Mouse (Mus musculus): Measurements from ENCODE around the gene Myt1l. TPM values are rescaled to one million over a fixed set of nuclear protein-coding genes. Genes with fewer than 3 reads are reported as not detected.

Gene Myt1l
- polyA plus RNA-seq, 1 experiment, result not detected

DNA sequence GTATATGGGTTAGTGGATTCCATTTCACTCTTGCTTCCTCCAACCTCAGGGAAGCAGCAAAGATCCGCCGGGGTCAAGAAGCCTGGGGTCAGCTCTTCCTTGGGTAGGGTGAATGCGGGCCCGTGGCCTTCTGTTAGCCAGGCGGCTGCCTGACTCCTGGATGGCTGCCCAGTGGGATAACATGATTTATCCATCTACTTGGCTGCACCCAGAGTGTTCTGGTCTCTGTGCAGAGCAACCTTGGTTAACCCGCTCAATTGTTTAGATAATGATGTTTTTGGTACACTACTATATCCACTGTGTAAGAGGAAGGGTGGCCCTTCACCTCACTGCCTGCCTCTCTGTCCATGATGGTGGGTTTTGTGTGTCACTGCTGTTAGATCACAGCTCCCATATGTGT, 423.9 kb downstream of the Myt1l start:
- TF ChIP-seq GATA1 (IDR thresholded peaks at IDR 0.05; ENCODE audit: low read length), result no peak

DNA sequence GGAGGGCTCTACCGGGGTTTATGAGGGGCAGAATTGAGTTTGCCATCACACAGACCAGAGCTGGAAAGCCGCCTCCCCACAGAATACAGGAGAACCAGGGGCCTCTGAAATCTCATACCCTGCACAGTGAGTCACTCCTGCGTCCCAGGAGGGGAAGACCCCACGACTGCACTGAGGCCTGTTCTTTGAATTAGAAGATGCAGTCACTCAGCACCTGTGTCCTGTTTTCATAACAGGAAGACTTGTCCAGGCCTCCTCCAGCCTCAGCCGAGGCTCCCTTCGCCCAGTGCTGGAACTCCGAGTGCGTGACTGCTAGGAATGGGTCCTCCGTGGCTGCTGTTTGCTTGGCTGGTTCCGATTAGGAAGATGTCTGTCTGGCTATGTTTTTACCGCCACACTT, 425.8 kb downstream of the Myt1l start:
- TF ChIP-seq GATA1 (IDR thresholded peaks at IDR 0.05; ENCODE audit: low read length), result no peak

DNA sequence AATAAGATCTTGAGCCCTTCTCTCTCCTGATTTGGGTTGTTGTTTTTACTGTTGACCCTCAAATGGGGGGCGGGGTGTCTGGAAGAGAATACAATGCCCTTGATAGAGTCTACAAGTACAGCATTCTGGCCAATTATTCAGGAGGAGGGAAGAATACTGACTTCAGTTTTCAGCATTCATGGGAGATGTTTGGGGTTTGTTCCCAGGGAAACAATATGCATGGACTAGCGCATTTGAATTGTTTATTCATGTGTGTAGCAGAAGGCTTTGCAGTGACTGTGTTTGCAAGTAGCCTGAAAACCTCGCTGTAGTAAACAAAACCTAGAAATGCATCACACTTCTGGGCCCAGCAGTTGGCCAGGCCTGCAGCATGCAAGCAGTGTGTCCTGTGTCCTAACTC, 426.3 kb downstream of the Myt1l start:
- TF ChIP-seq GATA1 (IDR thresholded peaks at IDR 0.05; ENCODE audit: low read length), result no peak

DNA sequence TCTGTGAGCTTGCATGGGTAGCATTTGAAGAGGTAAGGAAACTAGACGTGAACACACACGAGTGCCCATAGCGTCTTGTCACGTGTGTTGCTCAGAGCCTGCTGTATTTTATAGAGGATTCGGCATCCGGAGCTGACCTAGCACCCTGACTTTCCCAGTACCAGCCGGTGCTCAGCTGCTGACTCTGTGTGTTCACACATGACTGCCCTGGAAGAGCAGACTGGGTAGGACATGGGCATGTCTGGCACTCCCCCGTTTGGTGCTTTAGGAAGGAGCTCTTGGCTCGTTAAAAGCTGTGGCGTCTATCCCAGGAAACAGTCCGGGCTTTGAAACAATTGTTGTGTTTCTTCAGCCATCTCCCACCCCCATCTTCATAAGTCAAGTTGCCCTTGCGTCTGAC, 428.8 kb downstream of the Myt1l start:
- no peak for TF ChIP-seq GATA1 (IDR thresholded peaks at IDR 0.05; ENCODE audit: low read length)

DNA sequence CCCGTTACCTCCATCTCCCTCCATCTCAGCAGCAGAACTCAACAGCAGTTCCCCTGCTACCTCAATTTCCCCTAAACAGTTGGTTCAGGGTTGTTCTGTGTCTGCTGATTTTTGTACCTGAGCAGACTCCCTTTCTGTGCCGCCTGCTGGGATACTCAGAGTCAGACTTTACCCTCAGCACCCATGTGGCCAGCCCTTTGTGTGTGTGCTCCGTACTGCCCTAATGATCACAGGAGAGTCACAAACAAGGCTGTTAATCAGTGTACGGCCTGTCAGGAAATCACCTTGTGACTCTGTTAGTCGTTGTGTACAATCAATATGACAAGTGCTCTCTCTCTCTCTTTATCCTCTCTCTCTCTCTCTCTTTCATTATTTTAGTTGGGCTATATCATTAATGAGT, 430.5 kb downstream of the Myt1l start:
- TF ChIP-seq GATA1 (IDR thresholded peaks at IDR 0.05; ENCODE audit: low read length), result no peak

DNA sequence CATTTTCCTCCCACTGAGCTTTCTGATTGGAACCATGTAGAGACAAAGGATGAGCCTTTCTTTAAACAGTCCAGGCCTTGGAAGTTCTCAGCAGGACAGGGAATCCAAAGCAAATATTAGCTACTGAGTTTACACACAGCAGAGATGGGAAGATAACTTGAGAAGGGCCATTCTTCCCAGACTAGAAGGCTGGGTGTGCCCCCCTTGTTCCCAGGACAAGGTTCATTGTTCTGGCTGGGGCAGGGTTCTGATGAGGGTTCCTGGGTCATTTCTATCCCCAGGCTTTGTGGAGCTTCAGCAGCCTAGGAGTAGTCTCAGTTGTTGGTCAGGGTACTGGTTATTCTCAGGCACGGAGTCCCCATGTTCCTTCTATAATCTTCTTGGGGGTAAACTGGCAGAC, 432.9 kb downstream of the Myt1l start:
- TF ChIP-seq GATA1 (IDR thresholded peaks at IDR 0.05; ENCODE audit: low read length), result no peak

DNA sequence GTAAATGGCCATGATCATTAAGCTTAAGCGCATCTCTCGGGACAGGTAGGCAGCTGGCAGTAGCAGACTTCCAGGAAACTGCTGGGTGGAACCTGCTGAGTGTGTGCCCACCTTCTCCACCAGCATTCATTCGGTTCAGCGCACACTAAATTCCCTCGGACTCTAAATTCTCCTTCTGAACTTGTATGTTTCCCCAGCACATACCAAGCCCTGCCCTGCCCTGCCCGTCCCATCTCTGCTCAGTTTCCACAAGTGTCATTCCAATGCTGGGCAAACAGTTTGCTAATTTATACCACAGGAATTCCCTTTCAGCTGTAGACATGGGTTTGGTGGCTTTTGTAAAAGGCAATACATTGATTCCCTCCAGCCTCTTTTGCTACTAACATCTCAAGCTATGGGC, 436.8 kb downstream of the Myt1l start:
- no peak for TF ChIP-seq GATA1 (IDR thresholded peaks at IDR 0.05; ENCODE audit: low read length)

DNA sequence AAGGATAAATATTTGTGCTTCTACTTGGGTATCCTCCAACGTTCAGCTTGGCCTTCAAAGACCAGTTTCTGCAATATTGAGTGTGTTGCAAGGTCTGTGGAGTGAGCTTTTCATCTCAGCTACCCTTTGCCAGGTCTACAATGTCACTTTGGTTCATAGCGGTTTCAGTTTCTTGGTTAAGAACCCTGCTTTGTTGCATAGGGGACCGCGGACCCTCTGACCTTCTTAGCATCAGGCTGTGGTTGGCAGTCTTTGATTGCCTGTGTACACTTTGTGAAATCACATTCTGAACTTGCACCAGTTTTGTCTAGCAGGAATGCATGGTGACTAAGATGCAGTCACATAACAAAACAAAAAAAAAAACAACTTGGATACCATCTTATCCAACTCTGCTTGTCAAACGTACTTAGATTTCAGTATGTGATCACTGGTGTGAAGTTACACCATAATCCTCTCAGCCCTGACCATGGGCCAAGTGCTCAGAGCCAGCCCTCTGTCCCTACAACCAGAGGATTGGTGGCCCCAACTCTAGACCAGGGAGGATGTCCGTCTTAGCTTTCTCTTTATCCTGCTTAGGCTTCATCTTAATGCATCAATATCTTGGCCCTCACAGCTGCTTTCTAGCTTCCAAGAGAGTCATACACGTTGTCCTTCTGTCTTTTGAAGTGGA, 443.7 kb downstream of the Myt1l start:
- TF ChIP-seq GATA1 (IDR thresholded peaks at IDR 0.05; ENCODE audit: low read length), result no peak

DNA sequence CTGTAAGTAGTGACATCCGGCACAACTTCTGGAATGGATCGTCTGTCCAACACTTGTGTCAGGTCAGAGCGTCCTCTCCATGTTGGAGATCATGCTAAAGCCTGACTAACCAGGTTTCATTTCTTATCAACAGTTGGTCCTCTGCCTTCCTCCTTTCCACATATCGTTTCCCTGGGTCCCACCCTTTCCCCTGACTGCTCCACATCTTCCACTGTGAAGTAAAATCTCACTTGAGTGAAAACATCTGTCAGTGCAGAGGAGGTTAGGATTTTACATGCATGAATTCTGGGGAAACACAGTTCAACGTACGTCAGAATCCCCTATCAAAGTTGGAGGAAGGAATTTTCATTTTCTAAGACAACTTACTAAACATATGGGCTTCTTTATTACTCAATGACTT, 444.3 kb downstream of the Myt1l start:
- no peak for TF ChIP-seq GATA1 (IDR thresholded peaks at IDR 0.05; ENCODE audit: low read length)
